12 mouse cellular contexts compared by ENCODE assay signal in genomic region chr16:37108763-37109162, GRCm38 (mm10).
DNase-seq lines count a peak whose midpoint lies in the region; ATAC-seq and TF ChIP-seq lines count a peak whose summit lies in the region.
"Had no signal": no experiment of that assay in that cellular context is flagged by ENCODE, and none has a peak within 500 bp of the region (broad histone marks: within the 10 kb centered on the region; RNA-seq: fewer than 3 reads in every experiment).

No protein-coding gene starts in this region.

- 0 out of 2 replicates have a peak, but pooled peaks have one; percentile 27 for ATAC-seq in forebrain, embryonic 11.5 days (replicated peaks; ENCODE audit: low FRiP score)
- no peak for ATAC-seq in forebrain, postnatal 0 days
- no peak for ATAC-seq in megakaryocyte, adult 5-6 weeks (ENCODE audit: poor library complexity, severe bottlenecking)
- ATAC-seq in megakaryocyte-erythroid progenitor cell, adult 5-6 weeks (replicated peaks; ENCODE audit: low FRiP score, low TSS enrichment, poor library complexity, severe bottlenecking) = no peak
- ATAC-seq: activated CD4-positive, CD25-positive, alpha-beta regulatory T cell, adult 4 months had no signal

- no peak for TF ChIP-seq CTCF in forebrain, postnatal 0 days (IDR thresholded peaks at IDR 0.05; ENCODE audit: low read depth)

- H3K4me1 ChIP-seq in forebrain, embryonic 11.5 days (replicated peaks; ENCODE audit: control insufficient read depth, insufficient read depth, low read length) = no peaks in the 10 kb centered on the region
- H3K4me1 ChIP-seq in forebrain, postnatal 0 days (ENCODE audit: insufficient read depth) = no peaks in the 10 kb centered on the region
- peaks cover 15% of the 10 kb centered on the region for H3K4me1 ChIP-seq in megakaryocyte, embryonic 14.5 days
- H3K4me1 ChIP-seq: liver, embryonic 13.5 days had no signal

- H3K9me3 ChIP-seq in forebrain, embryonic 11.5 days (ENCODE audit: control insufficient read depth, low read length) = no peaks in the 10 kb centered on the region
- no peaks in the 10 kb centered on the region for H3K9me3 ChIP-seq in forebrain, postnatal 0 days (ENCODE audit: low read length)
- H3K9me3 ChIP-seq in megakaryocyte, embryonic 14.5 days = no peaks in the 10 kb centered on the region
- H3K9me3 ChIP-seq: liver, embryonic 13.5 days had no signal

- no peak overlapping the region for H3K27ac ChIP-seq in forebrain, embryonic 11.5 days (ENCODE audit: low read depth, low read length)
- H3K27ac ChIP-seq in forebrain, postnatal 0 days (ENCODE audit: low read depth, low read length) = no peak overlapping the region
- H3K27ac ChIP-seq: liver, embryonic 13.5 days had no signal

- H3K9ac ChIP-seq in forebrain, embryonic 11.5 days (ENCODE audit: low read length) = no peak overlapping the region
- H3K9ac ChIP-seq in forebrain, postnatal 0 days = no peak overlapping the region
- H3K9ac ChIP-seq: liver, embryonic 13.5 days had no signal

- H3K4me2 ChIP-seq in forebrain, embryonic 11.5 days (ENCODE audit: low read depth, low read length, severe bottlenecking) = no peak overlapping the region
- no peak overlapping the region for H3K4me2 ChIP-seq in forebrain, postnatal 0 days (ENCODE audit: low read depth)
- H3K4me2 ChIP-seq: liver, embryonic 13.5 days had no signal

- H3K4me3 ChIP-seq in forebrain, embryonic 11.5 days (ENCODE audit: low read depth, low read length) = no peak overlapping the region
- no peak overlapping the region for H3K4me3 ChIP-seq in forebrain, postnatal 0 days (ENCODE audit: low read depth, low read length)
- peak overlapping the region; percentile 62 for H3K4me3 ChIP-seq in megakaryocyte, embryonic 14.5 days (replicated peaks)
- H3K4me3 ChIP-seq: erythroblast, embryonic 14.5 days; liver, embryonic 13.5 days; myocyte had no signal

- H3K36me3 ChIP-seq in forebrain, embryonic 11.5 days (ENCODE audit: control insufficient read depth, insufficient read depth, low read length) = no peaks in the 10 kb centered on the region
- no peaks in the 10 kb centered on the region for H3K36me3 ChIP-seq in forebrain, postnatal 0 days (ENCODE audit: insufficient read depth)
- H3K36me3 ChIP-seq in megakaryocyte, embryonic 14.5 days (replicated peaks; ENCODE audit: low read length) = no peaks in the 10 kb centered on the region
- H3K36me3 ChIP-seq: liver, embryonic 13.5 days had no signal

- DNase-seq in forebrain, embryonic 11.5 days (ENCODE audit: low spot score) = no peak
- DNase-seq in forebrain, postnatal 0 days = no peak
- DNase-seq in cerebellum, adult 11 months = peak; percentile 31
- DNase-seq in cerebellum, postnatal 36 days = peak; percentile 50 to 56
- no peak for DNase-seq in urinary bladder, adult 18-20 months (ENCODE audit: low spot score in 2 of 2)
- DNase-seq: liver, embryonic 13.5 days had no signal

- H3K27me3 ChIP-seq in forebrain, embryonic 11.5 days (ENCODE audit: control insufficient read depth, insufficient read depth, low read length) = no peaks in the 10 kb centered on the region
- H3K27me3 ChIP-seq in forebrain, postnatal 0 days (ENCODE audit: insufficient read depth, low read length) = no peaks in the 10 kb centered on the region
- no peaks in the 10 kb centered on the region for H3K27me3 ChIP-seq in megakaryocyte, embryonic 14.5 days (replicated peaks)
- H3K27me3 ChIP-seq: liver, embryonic 13.5 days had no signal

- WGBS in forebrain, embryonic 11.5 days = 26% methylated on average over 5 of the region's 5 CpGs
- 33% methylated on average over 5 of the region's 5 CpGs for WGBS in forebrain, postnatal 0 days

Comparison
In these comparisons a context has a peak if more than half of its experiments do, and no peak if none do; other contexts are left out.
1. DNase-seq: peak in cerebellum, adult 11 months (single experiment) and cerebellum, postnatal 36 days (2 of 2); none in forebrain, embryonic 11.5 days (single experiment), forebrain, postnatal 0 days (single experiment) and urinary bladder, adult 18-20 months (0 of 2).